Mouse (Mus musculus): ENCODE measurements at regions not wholly inside any gene's neighbourhood (a gene's known extent, or its start where the extent isn't known, plus 50 kb on each side); places are given as distances from the start of the nearest gene placed in this dataset.
A peak's percentile ranks its signal among the peaks of the same experiment; 100 is the strongest.

GRCm38 (mm10) chr16:31508981-31509380, 86.9 kb downstream of the Bdh1 start:
- H3K36me3 ChIP-seq (ENCODE audit: control insufficient read depth, insufficient read depth, low read length), result no peaks in the 10 kb centered on the region
- H3K27ac ChIP-seq (ENCODE audit: low read length), result peak overlapping the region; percentile 97
- peak; percentile 87 for ATAC-seq (ENCODE audit: insufficient read depth, low FRiP score)
- H3K4me2 ChIP-seq (ENCODE audit: low read depth, low read length), result peak overlapping the region; percentile 40
- no peaks in the 10 kb centered on the region for H3K27me3 ChIP-seq (ENCODE audit: control insufficient read depth, insufficient read depth, low read length)
- under 1% methylated on average over 18 of the region's 18 CpGs for WGBS
- H3K4me3 ChIP-seq (replicated peaks; ENCODE audit: low read length), result peak overlapping the region; percentile 18
- peaks cover 23% of the 10 kb centered on the region for H3K4me1 ChIP-seq (ENCODE audit: control insufficient read depth, insufficient read depth, low read length)
- no peaks in the 10 kb centered on the region for H3K9me3 ChIP-seq (replicated peaks; ENCODE audit: control insufficient read depth, low read length)
- peak overlapping the region; percentile 63 for H3K9ac ChIP-seq (ENCODE audit: low read length)

GRCm38 (mm10) chr16:31510097-31510496, 88.0 kb downstream of the Bdh1 start:
- Histone ChIP-seq H3K4me1 (ENCODE audit: control insufficient read depth, insufficient read depth, low read length) (peaks cover 23% of the 10 kb centered on the region), H3K9me3 (replicated peaks; ENCODE audit: control insufficient read depth, low read length) (no peaks in the 10 kb centered on the region), H3K4me3 (replicated peaks; ENCODE audit: low read length) (no peak overlapping the region), H3K36me3 (ENCODE audit: control insufficient read depth, insufficient read depth, low read length) (no peaks in the 10 kb centered on the region), H3K4me2 (ENCODE audit: low read depth, low read length) (no peak overlapping the region), H3K9ac (ENCODE audit: low read length) (no peak overlapping the region), H3K27ac (ENCODE audit: low read length) (peak overlapping the region; percentile 39; the same call in 1 of the 2 replicates), H3K27me3 (ENCODE audit: control insufficient read depth, insufficient read depth, low read length) (no peaks in the 10 kb centered on the region)
- ATAC-seq (ENCODE audit: insufficient read depth, low FRiP score), result no peak
- WGBS, result 66% methylated on average over 8 of the region's 8 CpGs

GRCm38 (mm10) chr16:31518816-31519215, 96.7 kb downstream of the Bdh1 start:
- Histone ChIP-seq H3K9ac (ENCODE audit: low read length) (no peak overlapping the region), H3K4me1 (ENCODE audit: control insufficient read depth, insufficient read depth, low read length) (0 out of 2 replicates have a peak, but pooled peaks cover 2% of the 10 kb centered on the region), H3K4me2 (ENCODE audit: low read depth, low read length) (no peak overlapping the region), H3K36me3 (ENCODE audit: control insufficient read depth, insufficient read depth, low read length) (no peaks in the 10 kb centered on the region), H3K27ac (ENCODE audit: low read length) (no peak overlapping the region), H3K27me3 (ENCODE audit: control insufficient read depth, insufficient read depth, low read length) (no peaks in the 10 kb centered on the region), H3K4me3 (replicated peaks; ENCODE audit: low read length) (no peak overlapping the region), H3K9me3 (replicated peaks; ENCODE audit: control insufficient read depth, low read length) (no peaks in the 10 kb centered on the region)
- 90% methylated on average over 3 of the region's 3 CpGs for WGBS
- no peak for ATAC-seq (ENCODE audit: insufficient read depth, low FRiP score)

- H3K4me3 ChIP-seq (replicated peaks; ENCODE audit: low read length), result no peak overlapping the region
- H3K9ac ChIP-seq (ENCODE audit: low read length), result no peak overlapping the region
- H3K27ac ChIP-seq (ENCODE audit: low read length), result no peak overlapping the region
- no peak overlapping the region for H3K4me2 ChIP-seq (ENCODE audit: low read depth, low read length)
- 0 out of 2 replicates have a peak, but pooled peaks cover 2% of the 10 kb centered on the region for H3K4me1 ChIP-seq (ENCODE audit: control insufficient read depth, insufficient read depth, low read length)
- peak; percentile 56; the same call in 1 of the 2 replicates for ATAC-seq (ENCODE audit: insufficient read depth, low FRiP score)
- 60% methylated on average over 9 of the region's 9 CpGs for WGBS
- no peaks in the 10 kb centered on the region for H3K9me3 ChIP-seq (replicated peaks; ENCODE audit: control insufficient read depth, low read length)
- H3K27me3 ChIP-seq (ENCODE audit: control insufficient read depth, insufficient read depth, low read length), result no peaks in the 10 kb centered on the region
- no peaks in the 10 kb centered on the region for H3K36me3 ChIP-seq (ENCODE audit: control insufficient read depth, insufficient read depth, low read length)
Measured at GRCm38 (mm10) chr16:31520081-31520480, 98.0 kb downstream of the Bdh1 start.

GRCm38 (mm10) chr16:31521786-31522185, 99.7 kb downstream of the Bdh1 start:
- H3K4me2 ChIP-seq (ENCODE audit: low read depth, low read length), result no peak overlapping the region

GRCm38 (mm10) chr16:31526711-31527344, 104.7 kb downstream of the Bdh1 start:
- no peak for ATAC-seq (ENCODE audit: insufficient read depth, low FRiP score)
- no peaks in the 10 kb centered on the region for H3K27me3 ChIP-seq (ENCODE audit: control insufficient read depth, insufficient read depth, low read length)
- H3K4me1 ChIP-seq (ENCODE audit: control insufficient read depth, insufficient read depth, low read length), result 0 out of 2 replicates have a peak, but pooled peaks cover 2% of the 10 kb centered on the region
- WGBS, result 60% methylated on average over 10 of the region's 10 CpGs
- H3K9me3 ChIP-seq (replicated peaks; ENCODE audit: control insufficient read depth, low read length), result no peaks in the 10 kb centered on the region
- H3K4me2 ChIP-seq (ENCODE audit: low read depth, low read length), result no peak overlapping the region
- no peak overlapping the region for H3K27ac ChIP-seq (ENCODE audit: low read length)
- no peaks in the 10 kb centered on the region for H3K36me3 ChIP-seq (ENCODE audit: control insufficient read depth, insufficient read depth, low read length)
- no peak overlapping the region for H3K9ac ChIP-seq (ENCODE audit: low read length)
- no peak overlapping the region for H3K4me3 ChIP-seq (replicated peaks; ENCODE audit: low read length)

More at GRCm38 (mm10) chr16:31521786-31522185, 99.7 kb downstream of the Bdh1 start:
- WGBS, result 63% methylated on average over 6 of the region's 6 CpGs
- no peaks in the 10 kb centered on the region for H3K9me3 ChIP-seq (replicated peaks; ENCODE audit: control insufficient read depth, low read length)
- no peaks in the 10 kb centered on the region for H3K27me3 ChIP-seq (ENCODE audit: control insufficient read depth, insufficient read depth, low read length)
- H3K36me3 ChIP-seq (ENCODE audit: control insufficient read depth, insufficient read depth, low read length), result no peaks in the 10 kb centered on the region
- no peak for ATAC-seq (ENCODE audit: insufficient read depth, low FRiP score)
- no peak overlapping the region for H3K4me3 ChIP-seq (replicated peaks; ENCODE audit: low read length)
- H3K27ac ChIP-seq (ENCODE audit: low read length), result no peak overlapping the region
- 0 out of 2 replicates have a peak, but pooled peaks cover 2% of the 10 kb centered on the region for H3K4me1 ChIP-seq (ENCODE audit: control insufficient read depth, insufficient read depth, low read length)
- no peak overlapping the region for H3K9ac ChIP-seq (ENCODE audit: low read length)

GRCm38 (mm10) chr16:31528596-31529283, 106.7 kb downstream of the Bdh1 start:
- Histone ChIP-seq H3K36me3 (ENCODE audit: control insufficient read depth, insufficient read depth, low read length) (no peaks in the 10 kb centered on the region), H3K9me3 (replicated peaks; ENCODE audit: control insufficient read depth, low read length) (no peaks in the 10 kb centered on the region), H3K4me1 (ENCODE audit: control insufficient read depth, insufficient read depth, low read length) (no peaks in the 10 kb centered on the region), H3K4me2 (ENCODE audit: low read depth, low read length) (no peak overlapping the region), H3K27me3 (ENCODE audit: control insufficient read depth, insufficient read depth, low read length) (no peaks in the 10 kb centered on the region), H3K9ac (ENCODE audit: low read length) (no peak overlapping the region), H3K27ac (ENCODE audit: low read length) (no peak overlapping the region), H3K4me3 (replicated peaks; ENCODE audit: low read length) (no peak overlapping the region)
- WGBS, result 68% methylated on average over 11 of the region's 11 CpGs
- ATAC-seq (ENCODE audit: insufficient read depth, low FRiP score), result no peak

GRCm38 (mm10) chr16:31529284-31529958, 107.3 kb downstream of the Bdh1 start:
- ATAC-seq (ENCODE audit: insufficient read depth, low FRiP score), result no peak
- Histone ChIP-seq H3K4me3 (replicated peaks; ENCODE audit: low read length) (no peak overlapping the region), H3K36me3 (ENCODE audit: control insufficient read depth, insufficient read depth, low read length) (no peaks in the 10 kb centered on the region), H3K4me1 (ENCODE audit: control insufficient read depth, insufficient read depth, low read length) (0 out of 2 replicates have a peak, but pooled peaks cover under 1% of the 10 kb centered on the region), H3K4me2 (ENCODE audit: low read depth, low read length) (no peak overlapping the region), H3K9me3 (replicated peaks; ENCODE audit: control insufficient read depth, low read length) (no peaks in the 10 kb centered on the region), H3K9ac (ENCODE audit: low read length) (no peak overlapping the region), H3K27me3 (ENCODE audit: control insufficient read depth, insufficient read depth, low read length) (no peaks in the 10 kb centered on the region), H3K27ac (ENCODE audit: low read length) (no peak overlapping the region)
- 82% methylated on average over 13 of the region's 13 CpGs for WGBS

- H3K4me2 ChIP-seq (ENCODE audit: low read depth, low read length), result no peak overlapping the region
- WGBS, result 77% methylated on average over 8 of the region's 8 CpGs
- H3K4me1 ChIP-seq (ENCODE audit: control insufficient read depth, insufficient read depth, low read length), result 0 out of 2 replicates have a peak, but pooled peaks cover 6% of the 10 kb centered on the region
- no peak for ATAC-seq (ENCODE audit: insufficient read depth, low FRiP score)
- no peaks in the 10 kb centered on the region for H3K36me3 ChIP-seq (ENCODE audit: control insufficient read depth, insufficient read depth, low read length)
- no peak overlapping the region for H3K9ac ChIP-seq (ENCODE audit: low read length)
- H3K27me3 ChIP-seq (ENCODE audit: control insufficient read depth, insufficient read depth, low read length), result no peaks in the 10 kb centered on the region
- H3K4me3 ChIP-seq (replicated peaks; ENCODE audit: low read length), result no peak overlapping the region
- H3K9me3 ChIP-seq (replicated peaks; ENCODE audit: control insufficient read depth, low read length), result no peaks in the 10 kb centered on the region
- H3K27ac ChIP-seq (ENCODE audit: low read length), result no peak overlapping the region
Measured at GRCm38 (mm10) chr16:31530090-31530489, 108.0 kb downstream of the Bdh1 start.

Data from stomach, embryonic 16.5 days (tissue).